Mouse (Mus musculus): ENCODE measurements at regions not wholly inside any gene's neighbourhood (a gene's known extent, or its start where the extent isn't known, plus 50 kb on each side); places are given as distances from the start of the nearest gene placed in this dataset.
A peak's percentile ranks its signal among the peaks of the same experiment; 100 is the strongest.
"Not testable (repeated sequence)": the region's sequence is repeated elsewhere in the genome, so short reads cannot be mapped to it uniquely, and the experiment has no call there.

- ATAC-seq (ENCODE audit: low FRiP score): peak; percentile 82
- no peak overlapping the region for H3K4me2 ChIP-seq
- H3K27me3 ChIP-seq: no peaks in the 10 kb centered on the region
- H3K36me3 ChIP-seq: no peaks in the 10 kb centered on the region
- peak overlapping the region; percentile 75 for H3K27ac ChIP-seq
- 60% methylated on average over 3 of the region's 3 CpGs for WGBS
- H3K4me1 ChIP-seq (replicated peaks): peaks cover 10% of the 10 kb centered on the region; the same call in 1 of the 2 replicates
- no peak overlapping the region for H3K9ac ChIP-seq
- H3K4me3 ChIP-seq: no peak overlapping the region
- no peaks in the 10 kb centered on the region for H3K9me3 ChIP-seq
Measured at GRCm38 (mm10) chr1:83831900-83832535, 424.0 kb upstream of the Sphkap start.

DNA sequence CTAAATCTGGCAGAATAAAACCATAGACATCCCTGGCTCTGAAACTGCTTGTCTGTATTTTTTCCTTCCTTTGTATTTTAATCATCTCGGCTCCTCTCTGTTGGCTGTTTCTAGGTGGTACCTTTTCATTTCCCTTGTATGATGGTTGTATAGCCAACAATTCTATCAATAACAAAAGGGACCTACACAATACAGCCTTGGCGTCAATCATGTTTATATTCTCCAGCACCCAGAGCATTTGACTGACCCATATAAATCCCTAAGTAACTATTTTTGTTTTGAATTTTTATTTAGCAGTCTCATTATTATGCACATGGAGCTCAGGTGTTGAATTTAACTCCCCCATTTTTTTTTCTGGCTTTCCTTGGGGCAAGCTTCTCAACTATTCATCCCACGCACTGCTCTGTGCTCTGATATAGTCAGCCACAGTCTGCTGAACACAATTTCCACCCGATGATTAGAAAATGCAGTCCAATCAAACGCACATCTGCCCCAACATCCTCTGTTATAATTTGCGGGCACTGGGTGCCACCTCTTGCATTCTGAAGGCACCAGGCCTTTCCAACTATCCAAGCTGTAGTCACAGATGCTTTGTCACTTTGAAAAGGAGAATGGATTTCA lies 422.1 kb upstream of the Sphkap start:
- 0 out of 2 replicates have a peak, but pooled peaks have one; percentile 54 for ATAC-seq (ENCODE audit: low FRiP score)
- H3K4me2 ChIP-seq: no peak overlapping the region
- H3K9ac ChIP-seq: no peak overlapping the region
- H3K27me3 ChIP-seq: no peaks in the 10 kb centered on the region
- no peaks in the 10 kb centered on the region for H3K36me3 ChIP-seq
- peak overlapping the region; percentile 83 for H3K27ac ChIP-seq
- 41% methylated on average over 6 of the region's 6 CpGs for WGBS
- no peak overlapping the region for H3K4me3 ChIP-seq
- H3K4me1 ChIP-seq (replicated peaks): peaks cover 10% of the 10 kb centered on the region; the same call in 1 of the 2 replicates
- no peaks in the 10 kb centered on the region for H3K9me3 ChIP-seq

DNA sequence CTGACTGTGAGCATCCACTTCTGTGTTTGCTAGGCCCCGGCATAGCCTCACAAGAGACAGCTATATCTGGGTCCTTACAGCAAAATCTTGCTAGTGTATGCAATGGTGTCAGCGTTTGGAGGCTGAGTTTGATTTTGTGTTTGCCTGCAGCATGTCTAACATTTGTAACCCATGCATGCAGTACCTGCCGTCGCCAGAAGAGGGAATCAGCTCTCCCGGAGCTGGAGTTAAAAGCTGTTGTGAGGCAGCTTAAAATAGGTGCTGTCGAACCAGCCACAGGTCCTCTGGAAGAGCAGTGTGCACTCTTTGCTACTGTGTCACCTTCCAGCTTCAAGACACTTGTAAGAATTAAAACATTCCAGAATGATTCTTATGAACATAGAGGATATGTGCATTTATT lies 403.2 kb upstream of the Sphkap start:
- not testable (repeated sequence) for H3K9ac ChIP-seq; H3K9me3 ChIP-seq; ATAC-seq (ENCODE audit: low FRiP score); H3K27me3 ChIP-seq; H3K36me3 ChIP-seq; H3K4me3 ChIP-seq; H3K4me1 ChIP-seq (replicated peaks); H3K4me2 ChIP-seq; H3K27ac ChIP-seq
- WGBS: 54% methylated on average over 6 of the region's 6 CpGs

DNA sequence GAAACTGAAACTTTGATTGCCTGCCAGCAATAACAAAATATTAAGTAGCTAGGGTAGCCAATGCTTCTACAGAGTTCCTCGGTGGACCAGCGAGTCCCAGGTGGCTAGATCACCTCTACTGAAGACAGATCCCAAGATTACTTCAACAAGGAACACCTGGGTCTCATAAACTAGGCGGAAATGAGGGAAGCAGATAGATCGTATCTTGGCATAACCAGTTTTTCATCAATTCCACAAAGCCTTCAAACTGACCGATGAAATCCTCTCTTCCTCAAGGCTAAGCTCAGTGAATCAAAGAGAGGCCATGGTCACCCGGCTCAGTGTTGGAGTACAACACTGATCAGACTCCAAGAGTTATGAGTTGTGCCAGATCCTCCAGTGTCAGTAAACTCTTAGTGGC lies 400.4 kb upstream of the Sphkap start:
- Histone ChIP-seq H3K27ac (no peak overlapping the region), H3K4me3 (no peak overlapping the region), H3K4me2 (no peak overlapping the region), H3K27me3 (no peaks in the 10 kb centered on the region), H3K4me1 (replicated peaks) (no peaks in the 10 kb centered on the region), H3K9me3 (no peaks in the 10 kb centered on the region), H3K9ac (no peak overlapping the region), H3K36me3 (no peaks in the 10 kb centered on the region)
- WGBS: 89% methylated on average over 6 of the region's 6 CpGs
- ATAC-seq (ENCODE audit: low FRiP score): no peak

DNA sequence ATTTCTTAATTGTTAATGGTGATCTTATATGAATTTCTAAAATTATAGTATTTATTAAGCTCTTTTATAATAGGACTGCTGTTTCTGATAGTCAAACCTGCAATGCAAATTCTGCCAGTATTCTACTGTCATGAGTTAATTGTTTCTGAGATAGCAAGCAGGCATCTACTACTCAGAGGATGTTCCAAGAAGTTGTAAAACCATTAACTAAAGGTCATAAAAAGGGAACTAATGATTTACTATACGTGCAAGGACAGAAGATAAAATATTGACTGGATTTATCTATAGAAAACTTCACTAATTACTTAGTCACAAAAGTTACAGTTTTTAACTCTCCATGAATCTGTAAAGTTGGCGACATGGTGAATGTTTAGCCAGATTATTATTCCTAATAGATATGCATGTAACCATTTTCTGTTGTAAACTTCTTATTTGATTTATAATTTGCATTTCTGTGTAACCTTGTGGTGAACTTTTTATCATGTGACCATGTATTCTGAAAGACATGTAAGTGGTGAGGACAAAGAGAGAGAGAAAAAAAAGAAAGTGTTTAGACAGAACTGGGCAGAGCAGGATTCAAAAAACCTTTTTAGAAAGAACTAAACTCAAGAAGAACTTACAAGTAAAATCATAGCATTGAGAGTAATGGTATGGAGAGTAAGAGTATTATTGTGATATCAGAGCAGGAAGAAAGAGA lies 395.5 kb upstream of the Sphkap start:
- H3K4me2 ChIP-seq: no peak overlapping the region
- H3K9ac ChIP-seq: no peak overlapping the region
- H3K4me1 ChIP-seq (replicated peaks): no peaks in the 10 kb centered on the region
- no peak overlapping the region for H3K4me3 ChIP-seq
- no peaks in the 10 kb centered on the region for H3K36me3 ChIP-seq
- ATAC-seq (ENCODE audit: low FRiP score): no peak
- H3K27me3 ChIP-seq: no peaks in the 10 kb centered on the region
- H3K27ac ChIP-seq: no peak overlapping the region
- no peaks in the 10 kb centered on the region for H3K9me3 ChIP-seq
- 86% methylated on average over 2 of the region's 2 CpGs for WGBS

DNA sequence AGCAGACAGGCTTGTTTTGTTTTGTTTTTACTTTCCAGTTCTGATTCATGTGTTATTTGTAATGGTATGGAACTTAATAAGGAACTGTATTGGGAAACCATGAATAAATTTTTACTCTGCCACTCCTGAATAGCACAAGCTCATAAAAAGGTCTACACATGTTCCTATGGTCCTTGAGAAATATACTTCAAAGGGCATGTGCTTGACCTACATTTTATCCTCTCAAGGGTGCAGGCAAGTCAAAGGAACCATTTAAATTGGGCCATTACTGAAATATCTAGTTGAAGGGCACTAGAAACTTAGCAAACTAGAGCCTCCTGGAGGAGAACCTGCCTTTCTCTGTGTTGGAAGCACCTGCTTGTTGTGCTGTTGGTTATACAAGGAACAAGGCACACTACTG lies 393.8 kb upstream of the Sphkap start:
- Histone ChIP-seq H3K27me3 (no peaks in the 10 kb centered on the region), H3K9me3 (no peaks in the 10 kb centered on the region), H3K4me2 (no peak overlapping the region), H3K36me3 (no peaks in the 10 kb centered on the region), H3K27ac (no peak overlapping the region), H3K4me3 (no peak overlapping the region), H3K4me1 (replicated peaks) (0 out of 2 replicates have a peak, but pooled peaks cover 3% of the 10 kb centered on the region), H3K9ac (no peak overlapping the region)
- no peak for ATAC-seq (ENCODE audit: low FRiP score)

DNA sequence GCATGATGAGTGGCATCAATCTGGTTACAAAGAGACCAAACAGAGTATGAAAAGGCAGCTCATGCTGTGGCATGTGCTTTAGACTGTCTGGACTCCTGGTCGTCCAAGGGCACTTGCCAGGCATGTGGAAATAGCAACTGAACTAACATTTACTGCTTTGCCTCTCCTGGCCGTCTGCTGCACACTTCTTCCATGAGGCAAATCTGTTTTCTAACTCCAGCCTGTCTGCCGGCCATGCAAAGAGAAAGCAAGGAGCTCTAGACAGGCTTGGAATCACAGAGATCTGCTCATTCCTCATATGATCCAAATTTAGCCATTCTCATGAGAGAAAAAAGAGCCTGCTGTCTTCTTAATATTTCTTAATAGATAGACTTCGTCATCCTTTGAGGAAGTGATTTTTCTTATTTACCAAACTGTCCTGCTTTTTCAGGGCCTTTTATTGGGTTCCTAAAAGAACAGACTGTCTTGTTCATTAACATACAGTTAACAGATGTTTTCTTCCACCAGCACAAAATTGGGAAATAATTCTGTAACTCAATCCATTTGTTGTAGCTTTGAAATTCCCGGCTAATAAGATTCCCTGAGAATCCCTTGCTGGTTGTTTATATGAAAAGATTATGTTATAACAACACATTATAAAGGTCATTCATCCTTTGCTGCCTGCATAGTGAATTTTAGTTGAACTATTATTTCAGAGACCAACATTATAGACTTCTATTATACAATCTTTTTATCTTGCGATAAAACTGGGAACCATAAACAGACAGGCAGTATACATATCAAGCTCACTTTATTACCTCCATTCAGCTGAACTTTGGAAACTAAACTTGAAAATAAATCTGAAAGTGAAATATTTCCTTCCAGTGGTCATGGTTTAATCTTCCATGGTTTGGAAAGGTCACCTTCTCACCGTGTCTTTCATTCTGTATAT lies 389.2 kb upstream of the Sphkap start:
- Histone ChIP-seq H3K27me3 (no peaks in the 10 kb centered on the region), H3K4me3 (no peak overlapping the region), H3K27ac (0 out of 2 replicates have a peak overlapping the region, but pooled peaks have one; percentile 30), H3K9me3 (no peaks in the 10 kb centered on the region), H3K9ac (no peak overlapping the region), H3K4me2 (no peak overlapping the region), H3K4me1 (replicated peaks) (0 out of 2 replicates have a peak, but pooled peaks cover 4% of the 10 kb centered on the region), H3K36me3 (no peaks in the 10 kb centered on the region)
- 67% methylated on average over 7 of the region's 7 CpGs for WGBS
- ATAC-seq (ENCODE audit: low FRiP score): no peak

DNA sequence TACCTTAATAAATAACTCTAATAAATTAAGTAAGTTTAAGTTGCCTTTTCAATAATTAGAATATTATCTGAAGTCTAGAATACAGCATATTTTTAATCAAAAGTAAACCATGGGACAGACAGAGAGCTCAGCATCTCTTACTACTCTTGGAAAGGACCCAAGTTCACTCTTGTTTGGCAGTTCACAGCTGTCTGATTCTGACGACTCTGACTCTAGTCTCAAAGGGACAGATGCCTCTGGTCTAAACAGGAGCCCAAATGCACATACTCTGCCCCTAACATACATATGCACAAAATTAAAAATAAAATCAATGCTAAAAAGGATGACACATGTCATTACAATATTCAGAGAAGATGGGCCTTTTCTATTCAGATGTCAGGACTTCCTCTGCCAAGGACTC lies 369.2 kb upstream of the Sphkap start:
- Histone ChIP-seq H3K36me3 (no peaks in the 10 kb centered on the region), H3K27ac (no peak overlapping the region), H3K4me2 (no peak overlapping the region), H3K9me3 (no peaks in the 10 kb centered on the region), H3K27me3 (no peaks in the 10 kb centered on the region), H3K4me1 (replicated peaks) (no peaks in the 10 kb centered on the region), H3K9ac (no peak overlapping the region), H3K4me3 (no peak overlapping the region)
- 55% methylated on average over 1 of the region's 1 CpGs for WGBS
- ATAC-seq (ENCODE audit: low FRiP score): no peak

DNA sequence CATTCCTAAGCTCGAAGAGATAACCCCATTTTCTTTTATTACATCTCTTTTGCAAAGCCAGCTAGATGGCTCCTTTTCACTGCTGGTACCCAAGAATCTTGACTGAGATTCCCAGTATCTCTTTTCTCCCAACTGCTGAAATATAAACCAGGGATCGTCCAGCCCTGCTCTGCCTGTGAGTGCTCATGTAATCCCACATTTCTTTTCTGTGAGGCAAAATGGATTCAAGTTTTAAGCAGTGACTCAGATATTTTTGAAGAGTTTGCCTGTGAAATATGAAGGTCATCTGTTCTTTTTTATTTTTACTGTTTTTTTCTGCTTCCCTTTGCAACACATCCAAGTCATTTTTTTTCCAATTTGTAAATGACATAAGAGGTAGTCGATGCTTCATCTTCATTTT lies 363.2 kb upstream of the Sphkap start:
- WGBS: 78% methylated on average over 3 of the region's 3 CpGs

DNA sequence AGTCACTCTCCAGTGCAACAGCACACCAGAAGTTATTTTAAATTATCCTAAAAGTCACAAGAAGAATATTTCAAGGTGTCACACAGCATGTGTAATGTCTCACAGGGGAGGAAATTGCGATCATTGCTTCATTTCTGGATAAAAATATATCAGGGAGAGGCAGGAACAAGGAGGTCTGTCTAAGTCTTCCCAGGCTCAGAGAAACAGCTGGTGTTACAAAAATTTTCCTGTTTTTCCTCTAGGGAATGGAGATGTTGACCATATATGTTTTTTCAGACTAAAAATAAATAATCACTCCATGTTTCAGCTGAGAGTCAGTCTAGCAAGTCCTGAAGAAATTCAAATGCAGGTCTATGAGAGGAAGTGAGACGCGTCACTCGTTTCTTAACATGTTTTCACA lies 353.5 kb upstream of the Sphkap start:
- ATAC-seq (ENCODE audit: low FRiP score): no peak
- no peak overlapping the region for H3K9ac ChIP-seq
- no peaks in the 10 kb centered on the region for H3K9me3 ChIP-seq
- H3K27me3 ChIP-seq: no peaks in the 10 kb centered on the region
- no peaks in the 10 kb centered on the region for H3K4me1 ChIP-seq (replicated peaks)
- no peak overlapping the region for H3K27ac ChIP-seq
- H3K36me3 ChIP-seq: no peaks in the 10 kb centered on the region
- H3K4me3 ChIP-seq: no peak overlapping the region
- no peak overlapping the region for H3K4me2 ChIP-seq
- WGBS: 89% methylated on average over 4 of the region's 4 CpGs

More for the DNA sequence above, 363.2 kb upstream of the Sphkap start:
- no peaks in the 10 kb centered on the region for H3K4me1 ChIP-seq (replicated peaks)
- no peaks in the 10 kb centered on the region for H3K9me3 ChIP-seq
- H3K27me3 ChIP-seq: no peaks in the 10 kb centered on the region
- no peak for ATAC-seq (ENCODE audit: low FRiP score)
- H3K36me3 ChIP-seq: no peaks in the 10 kb centered on the region
- no peak overlapping the region for H3K4me3 ChIP-seq
- H3K4me2 ChIP-seq: no peak overlapping the region
- H3K27ac ChIP-seq: no peak overlapping the region
- no peak overlapping the region for H3K9ac ChIP-seq

- Histone ChIP-seq H3K27me3 (no peaks in the 10 kb centered on the region), H3K9me3 (no peaks in the 10 kb centered on the region), H3K4me1 (replicated peaks) (peaks cover 11% of the 10 kb centered on the region), H3K4me3 (no peak overlapping the region), H3K36me3 (no peaks in the 10 kb centered on the region), H3K4me2 (no peak overlapping the region), H3K27ac (no peak overlapping the region), H3K9ac (no peak overlapping the region)
- peak; percentile 66 for ATAC-seq (ENCODE audit: low FRiP score)
Measured at GRCm38 (mm10) chr1:83756866-83757265, 348.9 kb upstream of the Sphkap start.

- Histone ChIP-seq H3K9ac (no peak overlapping the region), H3K4me1 (replicated peaks) (peaks cover 11% of the 10 kb centered on the region), H3K4me3 (no peak overlapping the region), H3K36me3 (no peaks in the 10 kb centered on the region), H3K27ac (no peak overlapping the region), H3K27me3 (no peaks in the 10 kb centered on the region), H3K9me3 (no peaks in the 10 kb centered on the region), H3K4me2 (no peak overlapping the region)
- 0 out of 2 replicates have a peak, but pooled peaks have one; percentile 41 for ATAC-seq (ENCODE audit: low FRiP score)
- 24% methylated on average over 1 of the region's 1 CpGs for WGBS
Measured at GRCm38 (mm10) chr1:83755336-83755735, 347.3 kb upstream of the Sphkap start.

Data from hindbrain, embryonic 13.5 days (tissue).